Mouse (Mus musculus): Measurements from ENCODE around the gene Pdzrn4. TPM values are rescaled to one million over a fixed set of nuclear protein-coding genes. Genes with fewer than 3 reads are reported as not detected.

Gene Pdzrn4
- polyA plus RNA-seq, 1 experiment from 2014 or later, result 1.9 TPM

DNA sequence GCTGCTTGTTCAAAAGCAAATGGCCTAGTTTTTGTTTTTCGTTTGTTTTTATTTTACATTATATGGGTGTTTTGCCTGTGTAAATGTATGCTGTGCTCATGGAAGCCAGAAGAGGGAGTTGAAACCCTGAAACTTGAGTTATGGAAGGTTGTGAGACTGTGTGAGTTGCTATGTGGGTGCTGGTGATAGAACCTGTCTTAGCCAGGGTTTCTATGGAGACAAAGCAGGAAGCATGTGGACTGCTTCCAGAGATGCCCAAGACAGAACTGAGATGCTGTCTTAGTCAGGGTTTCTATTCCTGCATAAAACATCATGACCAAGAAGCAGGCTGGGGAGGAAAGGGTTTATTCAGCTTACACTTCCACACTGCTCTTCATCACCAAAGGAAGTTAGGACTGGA, 190.8 kb downstream of the Pdzrn4 start:
- H3K9me3 ChIP-seq (ENCODE audit: control insufficient read depth, low read length), result no peaks in the 10 kb centered on the region
- H3K4me3 ChIP-seq (ENCODE audit: low read length), result no peak overlapping the region
- no peaks in the 10 kb centered on the region for H3K27me3 ChIP-seq (ENCODE audit: control insufficient read depth, insufficient read depth, low read length)
- H3K4me1 ChIP-seq (ENCODE audit: control insufficient read depth, insufficient read depth, low read length), result no peaks in the 10 kb centered on the region
- no peak overlapping the region for H3K9ac ChIP-seq (ENCODE audit: low read depth, low read length)
- H3K27ac ChIP-seq (ENCODE audit: low read depth, low read length), result no peak overlapping the region
- H3K36me3 ChIP-seq (ENCODE audit: control insufficient read depth, insufficient read depth, low read length), result no peaks in the 10 kb centered on the region
- 97% methylated on average over 1 of the region's 1 CpGs for WGBS
- no peak for ATAC-seq (ENCODE audit: low FRiP score, low TSS enrichment)
- no peak overlapping the region for H3K4me2 ChIP-seq (replicated peaks; ENCODE audit: low read depth, low read length)

DNA sequence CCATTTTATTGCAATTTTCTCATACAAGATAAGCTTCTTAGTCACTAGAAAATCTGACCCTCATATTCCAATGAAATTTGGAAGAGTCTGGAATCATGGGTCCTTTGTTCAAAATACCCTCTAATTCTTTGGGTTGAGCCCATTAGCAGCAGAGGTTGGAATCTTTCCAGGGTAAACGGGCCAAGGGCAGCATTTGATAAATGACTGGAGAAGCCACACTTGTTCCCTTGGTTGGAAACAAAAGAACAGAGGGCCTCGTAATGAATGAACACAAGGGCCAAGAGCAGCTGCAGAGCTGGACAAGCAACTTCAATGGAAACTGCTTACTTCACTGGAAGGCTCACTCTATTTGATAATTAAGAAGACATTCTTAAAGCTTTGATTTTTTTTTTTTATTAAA, 198.0 kb downstream of the Pdzrn4 start:
- no peak overlapping the region for H3K4me3 ChIP-seq (ENCODE audit: low read length)
- 27% methylated on average over 2 of the region's 2 CpGs for WGBS
- H3K36me3 ChIP-seq (ENCODE audit: control insufficient read depth, insufficient read depth, low read length), result no peaks in the 10 kb centered on the region
- no peaks in the 10 kb centered on the region for H3K27me3 ChIP-seq (ENCODE audit: control insufficient read depth, insufficient read depth, low read length)
- no peak overlapping the region for H3K27ac ChIP-seq (ENCODE audit: low read depth, low read length)
- 0 out of 2 replicates have a peak, but pooled peaks cover 7% of the 10 kb centered on the region for H3K4me1 ChIP-seq (ENCODE audit: control insufficient read depth, insufficient read depth, low read length)
- H3K9ac ChIP-seq (ENCODE audit: low read depth, low read length), result no peak overlapping the region
- no peak for ATAC-seq (ENCODE audit: low FRiP score, low TSS enrichment)
- H3K9me3 ChIP-seq (ENCODE audit: control insufficient read depth, low read length), result no peaks in the 10 kb centered on the region
- no peak overlapping the region for H3K4me2 ChIP-seq (replicated peaks; ENCODE audit: low read depth, low read length)

DNA sequence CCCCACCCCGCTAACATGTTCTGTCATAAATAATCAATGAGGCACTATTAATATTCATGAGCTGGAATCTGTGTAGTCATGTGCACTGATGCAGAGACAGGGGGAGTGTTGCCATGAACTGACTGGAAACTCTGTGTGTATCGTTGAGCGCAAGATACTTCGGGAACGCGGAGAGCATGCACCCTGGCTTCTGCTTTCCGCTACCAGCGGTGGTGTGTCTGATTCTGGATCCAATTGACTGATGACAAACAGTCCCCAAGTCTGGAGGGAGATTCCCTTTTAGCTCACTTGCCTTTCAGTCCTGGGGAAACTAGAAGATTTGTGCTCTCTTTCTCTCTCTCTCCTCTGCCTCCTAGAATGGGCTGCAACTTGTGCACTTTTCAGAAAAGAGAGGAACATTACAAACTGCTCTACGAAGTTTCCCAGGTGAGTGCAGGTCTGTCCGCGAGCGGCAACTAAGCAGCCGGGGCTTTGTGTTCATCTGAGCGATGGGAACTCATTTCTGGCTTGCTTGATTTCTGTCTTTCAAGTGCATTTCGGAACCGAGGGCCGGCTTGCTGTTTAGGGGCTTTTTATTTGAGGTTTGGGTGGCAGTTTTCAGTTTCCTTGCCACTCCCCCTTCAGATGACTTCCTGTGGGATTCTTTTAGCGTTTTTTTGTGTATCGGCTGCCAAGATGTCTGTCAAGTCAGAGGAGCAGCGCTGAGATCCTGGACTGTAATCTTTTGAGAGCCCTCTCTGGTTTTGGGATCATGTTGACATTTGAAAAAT, 200.5 kb downstream of the Pdzrn4 start:
- Histone ChIP-seq H3K9me3 (ENCODE audit: control insufficient read depth, low read length) (no peaks in the 10 kb centered on the region), H3K36me3 (ENCODE audit: control insufficient read depth, insufficient read depth, low read length) (no peaks in the 10 kb centered on the region), H3K9ac (ENCODE audit: low read depth, low read length) (peak overlapping the region; percentile 47; the same call in 1 of the 2 replicates), H3K27ac (ENCODE audit: low read depth, low read length) (no peak overlapping the region), H3K4me3 (ENCODE audit: low read length) (peak overlapping the region; percentile 32), H3K27me3 (ENCODE audit: control insufficient read depth, insufficient read depth, low read length) (no peaks in the 10 kb centered on the region), H3K4me2 (replicated peaks; ENCODE audit: low read depth, low read length) (peak overlapping the region; percentile 44), H3K4me1 (ENCODE audit: control insufficient read depth, insufficient read depth, low read length) (0 out of 2 replicates have a peak, but pooled peaks cover 11% of the 10 kb centered on the region)
- ATAC-seq (ENCODE audit: low FRiP score, low TSS enrichment), result peak; percentile 65; the same call in 1 of the 2 replicates
- WGBS, result 2% methylated on average over 20 of the region's 20 CpGs

DNA sequence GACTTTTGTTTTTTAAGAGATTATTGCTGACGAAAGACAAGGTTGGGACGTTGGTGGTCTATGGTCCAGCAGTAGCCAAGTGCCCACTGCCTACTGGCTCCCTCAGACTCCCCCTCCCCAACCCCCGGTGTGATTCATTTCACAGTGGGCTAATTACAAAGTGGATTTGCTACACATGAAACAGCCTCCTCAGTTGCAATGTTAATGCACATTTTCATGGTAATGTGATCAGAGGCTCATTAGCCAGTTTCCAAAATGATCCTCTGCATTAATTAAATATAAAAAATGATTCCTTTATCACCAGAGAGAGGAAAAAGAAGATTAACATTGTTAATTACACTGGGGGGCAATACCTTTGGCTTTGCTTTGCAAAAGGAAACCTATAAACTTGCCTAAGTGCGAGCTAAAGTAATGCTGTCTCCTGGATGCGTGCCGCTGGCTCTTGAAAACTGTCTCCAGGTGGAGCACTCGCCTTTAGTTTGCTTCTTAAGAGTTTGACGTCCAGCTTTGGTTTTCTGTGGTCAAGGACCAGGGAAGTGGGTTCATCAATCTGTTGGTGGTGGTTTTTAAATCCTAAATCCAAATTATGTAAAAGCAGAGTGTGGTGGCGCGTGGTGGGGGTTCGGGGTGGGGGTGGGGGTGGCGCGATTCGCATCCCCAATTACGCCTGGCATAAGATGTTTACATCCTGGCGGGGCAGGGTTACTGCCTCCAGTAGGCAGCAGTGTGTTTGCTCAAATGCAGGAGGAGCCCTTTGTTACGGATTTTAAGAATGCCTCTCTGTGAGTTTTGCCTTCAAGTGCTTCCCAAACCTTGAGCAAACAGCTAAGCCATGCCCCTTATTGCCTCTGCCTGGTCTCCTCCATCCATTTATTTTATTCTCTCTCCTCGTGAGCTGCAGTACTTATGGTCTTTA, 202.0 kb downstream of the Pdzrn4 start:
- Histone ChIP-seq H3K36me3 (ENCODE audit: control insufficient read depth, insufficient read depth, low read length) (no peaks in the 10 kb centered on the region), H3K27ac (ENCODE audit: low read depth, low read length) (no peak overlapping the region), H3K4me2 (replicated peaks; ENCODE audit: low read depth, low read length) (peak overlapping the region; percentile 50), H3K4me3 (ENCODE audit: low read length) (peak overlapping the region; percentile 27), H3K9me3 (ENCODE audit: control insufficient read depth, low read length) (no peaks in the 10 kb centered on the region), H3K9ac (ENCODE audit: low read depth, low read length) (peak overlapping the region; percentile 18; the same call in 1 of the 2 replicates), H3K4me1 (ENCODE audit: control insufficient read depth, insufficient read depth, low read length) (0 out of 2 replicates have a peak, but pooled peaks cover 11% of the 10 kb centered on the region), H3K27me3 (ENCODE audit: control insufficient read depth, insufficient read depth, low read length) (no peaks in the 10 kb centered on the region)
- ATAC-seq (ENCODE audit: low FRiP score, low TSS enrichment), result peak; percentile 48; the same call in 1 of the 2 replicates
- WGBS, result 1% methylated on average over 18 of the region's 18 CpGs

DNA sequence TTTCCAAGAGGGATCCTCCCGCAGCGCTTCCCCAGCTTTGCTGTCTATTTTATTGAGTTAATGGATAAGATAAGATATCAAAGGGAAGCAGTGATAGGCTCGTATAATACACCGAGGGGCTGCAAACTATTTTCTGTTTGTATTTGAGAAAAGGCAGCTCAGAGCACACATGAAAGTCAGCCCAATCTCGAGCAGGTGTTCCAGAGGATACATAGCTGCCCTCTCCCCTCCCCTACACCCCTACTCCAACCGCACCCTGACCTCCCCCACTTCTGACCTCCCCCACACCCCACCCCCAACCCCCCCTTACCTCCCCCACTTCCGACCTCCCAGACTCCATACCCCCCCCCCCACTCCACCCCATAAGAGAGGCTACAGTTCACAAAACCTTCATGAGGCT, 202.7 kb downstream of the Pdzrn4 start:
- H3K4me3 ChIP-seq (ENCODE audit: low read length), result peak overlapping the region; percentile 27; the same call in 1 of the 2 replicates
- H3K27me3 ChIP-seq (ENCODE audit: control insufficient read depth, insufficient read depth, low read length), result no peaks in the 10 kb centered on the region
- ATAC-seq (ENCODE audit: low FRiP score, low TSS enrichment), result peak; percentile 63; the same call in 1 of the 2 replicates
- peak overlapping the region; percentile 50 for H3K4me2 ChIP-seq (replicated peaks; ENCODE audit: low read depth, low read length)
- no peak overlapping the region for H3K9ac ChIP-seq (ENCODE audit: low read depth, low read length)
- H3K9me3 ChIP-seq (ENCODE audit: control insufficient read depth, low read length), result 0 out of 2 replicates have a peak, but pooled peaks cover 2% of the 10 kb centered on the region
- WGBS, result 2% methylated on average over 7 of the region's 7 CpGs
- H3K36me3 ChIP-seq (ENCODE audit: control insufficient read depth, insufficient read depth, low read length), result no peaks in the 10 kb centered on the region
- 0 out of 2 replicates have a peak, but pooled peaks cover 11% of the 10 kb centered on the region for H3K4me1 ChIP-seq (ENCODE audit: control insufficient read depth, insufficient read depth, low read length)
- no peak overlapping the region for H3K27ac ChIP-seq (ENCODE audit: low read depth, low read length)

DNA sequence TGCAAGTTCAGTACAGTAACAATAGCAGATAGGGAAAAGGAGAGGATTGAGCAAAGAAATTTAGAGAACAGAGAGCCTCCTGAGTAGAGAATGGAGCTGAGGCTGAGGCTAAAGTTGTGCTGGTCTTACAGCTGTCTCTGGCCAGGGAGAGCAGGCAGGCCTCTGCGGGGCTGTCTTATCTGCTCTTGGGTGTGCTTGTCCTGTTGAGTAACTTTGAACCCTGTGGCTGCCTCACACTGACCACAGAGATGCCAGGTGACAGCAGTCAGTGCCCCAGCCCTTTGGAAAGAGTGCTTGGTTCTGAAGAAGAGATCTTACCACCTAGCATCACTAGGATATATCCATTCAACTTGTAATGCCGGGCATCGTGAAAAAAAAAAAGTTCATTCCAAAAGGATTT, 214.2 kb downstream of the Pdzrn4 start:
- no peaks in the 10 kb centered on the region for H3K27me3 ChIP-seq (ENCODE audit: control insufficient read depth, insufficient read depth, low read length)
- no peaks in the 10 kb centered on the region for H3K4me1 ChIP-seq (ENCODE audit: control insufficient read depth, insufficient read depth, low read length)
- H3K36me3 ChIP-seq (ENCODE audit: control insufficient read depth, insufficient read depth, low read length), result no peaks in the 10 kb centered on the region
- H3K4me3 ChIP-seq (ENCODE audit: low read length), result no peak overlapping the region
- no peak overlapping the region for H3K4me2 ChIP-seq (replicated peaks; ENCODE audit: low read depth, low read length)
- 82% methylated on average over 3 of the region's 3 CpGs for WGBS
- H3K9me3 ChIP-seq (ENCODE audit: control insufficient read depth, low read length), result no peaks in the 10 kb centered on the region
- H3K27ac ChIP-seq (ENCODE audit: low read depth, low read length), result no peak overlapping the region
- no peak overlapping the region for H3K9ac ChIP-seq (ENCODE audit: low read depth, low read length)
- no peak for ATAC-seq (ENCODE audit: low FRiP score, low TSS enrichment)

DNA sequence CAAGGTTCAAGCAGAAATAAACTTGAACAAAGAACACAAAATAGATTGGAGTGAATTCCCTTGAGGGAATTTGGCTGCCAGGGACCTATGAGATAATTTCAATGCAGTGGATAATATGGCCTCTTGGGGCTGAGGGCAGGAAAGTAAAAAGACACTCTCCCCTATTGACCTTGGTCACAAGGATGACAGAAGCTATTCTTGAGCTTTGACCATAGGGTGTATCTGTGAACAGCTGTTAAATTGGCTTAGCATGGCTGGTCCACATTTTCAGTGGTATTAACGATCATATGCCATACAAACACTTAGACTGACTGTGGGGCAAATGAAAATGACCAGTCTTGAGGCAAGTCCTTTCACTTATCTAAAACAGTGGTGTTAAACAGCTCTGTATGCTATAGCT, 215.7 kb downstream of the Pdzrn4 start:
- H3K36me3 ChIP-seq (ENCODE audit: control insufficient read depth, insufficient read depth, low read length), result no peaks in the 10 kb centered on the region
- no peak for ATAC-seq (ENCODE audit: low FRiP score, low TSS enrichment)
- H3K4me1 ChIP-seq (ENCODE audit: control insufficient read depth, insufficient read depth, low read length), result no peaks in the 10 kb centered on the region
- no peaks in the 10 kb centered on the region for H3K27me3 ChIP-seq (ENCODE audit: control insufficient read depth, insufficient read depth, low read length)
- 83% methylated on average over 1 of the region's 1 CpGs for WGBS
- no peak overlapping the region for H3K27ac ChIP-seq (ENCODE audit: low read depth, low read length)
- H3K4me2 ChIP-seq (replicated peaks; ENCODE audit: low read depth, low read length), result no peak overlapping the region
- no peaks in the 10 kb centered on the region for H3K9me3 ChIP-seq (ENCODE audit: control insufficient read depth, low read length)
- no peak overlapping the region for H3K9ac ChIP-seq (ENCODE audit: low read depth, low read length)
- H3K4me3 ChIP-seq (ENCODE audit: low read length), result no peak overlapping the region

DNA sequence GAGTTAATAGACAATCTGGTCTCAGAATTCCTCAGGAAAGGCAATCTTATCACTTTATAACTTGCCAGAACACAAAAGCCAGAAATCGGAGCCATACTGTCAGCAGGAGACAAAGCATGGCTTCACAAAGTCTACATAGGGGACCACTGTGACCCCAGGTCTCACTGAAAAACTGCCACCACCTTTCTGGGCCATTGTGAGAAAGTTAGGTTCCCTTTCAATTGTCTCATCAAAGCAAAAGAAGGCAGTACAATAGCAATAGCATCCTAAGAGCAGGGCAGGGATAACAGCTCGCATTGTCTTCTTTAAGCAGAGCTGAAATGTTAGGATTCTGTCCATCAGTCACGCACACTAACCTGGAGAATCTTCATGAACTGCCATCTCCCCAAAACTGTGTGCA, 216.5 kb downstream of the Pdzrn4 start:
- WGBS, result 90% methylated on average over 3 of the region's 3 CpGs
- H3K36me3 ChIP-seq (ENCODE audit: control insufficient read depth, insufficient read depth, low read length), result no peaks in the 10 kb centered on the region
- H3K27ac ChIP-seq (ENCODE audit: low read depth, low read length), result no peak overlapping the region
- H3K9ac ChIP-seq (ENCODE audit: low read depth, low read length), result no peak overlapping the region
- no peaks in the 10 kb centered on the region for H3K9me3 ChIP-seq (ENCODE audit: control insufficient read depth, low read length)
- H3K4me1 ChIP-seq (ENCODE audit: control insufficient read depth, insufficient read depth, low read length), result no peaks in the 10 kb centered on the region
- H3K4me2 ChIP-seq (replicated peaks; ENCODE audit: low read depth, low read length), result no peak overlapping the region
- H3K27me3 ChIP-seq (ENCODE audit: control insufficient read depth, insufficient read depth, low read length), result no peaks in the 10 kb centered on the region
- H3K4me3 ChIP-seq (ENCODE audit: low read length), result no peak overlapping the region
- no peak for ATAC-seq (ENCODE audit: low FRiP score, low TSS enrichment)

All from kidney, embryonic 14.5 days (tissue).